In genomic region chr1:118498311-118498710, GRCm38 (mm10) we compare ENCODE assay signal across 8 mouse cellular contexts.
DNase-seq lines count a peak whose midpoint lies in the region; ATAC-seq lines count a peak whose summit lies in the region.

No protein-coding gene starts in this region.

- ATAC-seq in activated CD4-positive, CD25-positive, alpha-beta regulatory T cell, adult 4 months = peak; percentile 94
- ATAC-seq in megakaryocyte progenitor cell, adult 5-6 weeks (replicated peaks; ENCODE audit: poor library complexity) = peak; percentile 99

- DNase-seq in cerebellum, postnatal 4 days (ENCODE audit: low spot score in 2 of 2) = peak; percentile 44 to 81
- peak; percentile 79 for DNase-seq in gastrocnemius, adult 18-20 months (ENCODE audit: low spot score)
- DNase-seq in hindlimb bud, embryonic 11.5 days (ENCODE audit: extremely low spot score, low read depth, low spot score) = peak; percentile 53
- peak; percentile 83 to 89 for DNase-seq in left cerebral cortex, adult 18-20 months (ENCODE audit: low spot score in 2 of 2)
- DNase-seq in right cerebral cortex, postnatal 14 days = peak; percentile 83
- peak; percentile 74 for DNase-seq in urinary bladder, postnatal 25 days (ENCODE audit: low spot score)

Comparison
In these comparisons a context has a peak if more than half of its experiments do, and no peak if none do; other contexts are left out.
1. Peak in every context shown above with its lines: DNase-seq and ATAC-seq.